Mouse (Mus musculus) heart, postnatal 0 days (tissue): ENCODE data around the gene Helb.

Source experiments
- CTCF ChIP-seq: IDR thresholded peaks from 2 replicates; pipeline ENCODE4 v1.5.1; 2016; ENCODE audit warnings: antibody characterized with exemption, control low read depth, low read depth
- EP300 ChIP-seq: IDR thresholded peaks from 2 replicates; pipeline ENCODE4 v1.6.1; 2016; ENCODE audit warnings: antibody characterized with exemption, low read depth

- TF ChIP-seq EP300 (no peak), CTCF (no peak)
These were observed 74.6 kb downstream of the Helb start for GRCm38 (mm10) chr10:120038194-120038593.
